Mouse (Mus musculus) neural tube, embryonic 14.5 days (tissue): ENCODE data around the gene Sdc3. TPM values are rescaled to one million over a fixed set of nuclear protein-coding genes. Genes with fewer than 3 reads are reported as not detected.

Experiments
- ATAC-seq: fragments of 200-750 bp; cut with Nextera tagmentation; 2 replicates; pipeline ENCODE4 v1.8.0; 2017; ENCODE audit warnings: low read depth, mild to moderate bottlenecking, moderate TSS enrichment, moderate library complexity
- H3K27ac ChIP-seq: fragments of 300-500 bp; sonication (generic); 2 replicates; pipeline ENCODE4 v1.5.1; 2014; ENCODE audit warnings: low read depth, mild to moderate bottlenecking, control low read depth, low read length, moderate library complexity, mixed read lengths
- H3K27me3 ChIP-seq: fragments of 300-500 bp; sonication (generic); 2 replicates; pipeline ENCODE4 v1.6.1; 2014; ENCODE audit warnings: low read length; ENCODE audit not compliant: control insufficient read depth, insufficient read depth
- H3K36me3 ChIP-seq: fragments of 300-500 bp; sonication (generic); 2 replicates; pipeline ENCODE4 v1.6.1; 2014; ENCODE audit warnings: low read length, mixed read lengths; ENCODE audit not compliant: control insufficient read depth, insufficient read depth
- H3K4me1 ChIP-seq: fragments of 300-500 bp; sonication (generic); 2 replicates; pipeline ENCODE4 v1.6.1; 2014; ENCODE audit warnings: low read length; ENCODE audit not compliant: control insufficient read depth, insufficient read depth
- H3K4me2 ChIP-seq: fragments of 300-500 bp; sonication (generic); 2 replicates; pipeline ENCODE4 v1.6.1; 2014; ENCODE audit warnings: mild to moderate bottlenecking, low read depth, low read length, control low read depth
- H3K4me3 ChIP-seq: fragments of 300-500 bp; sonication (generic); 2 replicates; pipeline ENCODE4 v1.5.1; 2014; ENCODE audit warnings: low read depth, low read length, control low read depth, mixed read lengths
- H3K9ac ChIP-seq: fragments of 300-500 bp; sonication (generic); replicated peaks from 2 replicates; pipeline ENCODE4 v1.6.1; 2014; ENCODE audit warnings: low read depth, mild to moderate bottlenecking, control low read depth, low read length, mixed read lengths
- H3K9me3 ChIP-seq: fragments of 300-500 bp; sonication (generic); 2 replicates; pipeline ENCODE4 v1.6.1; 2016; ENCODE audit warnings: low read length; ENCODE audit not compliant: control insufficient read depth
- WGBS: fragments of 180-500 bp; shearing (Covaris S2); extraction: QIAGEN DNeasy Blood & Tissue Kit; methylation state at CpG from one replicate; pipeline ENCODE4 v1.1.7; 2014; 5-methylcytosine and 5-hydroxymethylcytosine counted together
- polyA plus RNA-seq: library from polyadenylated mRNA; unstranded; fragments of >200 nt; fragmentation: Nextera tagmentation; extraction: Ambion mirVana; gene quantifications from 2 replicates; pipeline ENCODE4 v1.2.1, GENCODE M21; 2014

The Sdc3 gene
- polyA plus RNA-seq, 1 experiment from 2014 or later, result 83.4 TPM

- no peak overlapping the region for H3K27ac ChIP-seq
- peaks cover 10% of the 10 kb centered on the region for H3K36me3 ChIP-seq
- no peaks in the 10 kb centered on the region for H3K9me3 ChIP-seq
- H3K4me1 ChIP-seq, result no peaks in the 10 kb centered on the region
- WGBS, result 33% methylated on average over 4 of the region's 4 CpGs
- no peak overlapping the region for H3K4me3 ChIP-seq
- no peak overlapping the region for H3K9ac ChIP-seq
- no peaks in the 10 kb centered on the region for H3K27me3 ChIP-seq
- H3K4me2 ChIP-seq, result no peak overlapping the region
- ATAC-seq, result no peak
Measured at GRCm38 (mm10) chr4:130784755-130785154, 7.6 kb upstream of the Sdc3 start.

GRCm38 (mm10) chr4:130787530-130787929 is 4.8 kb upstream of the Sdc3 start:
- Histone ChIP-seq H3K4me2 (no peak overlapping the region), H3K9me3 (no peaks in the 10 kb centered on the region)
- WGBS, result 83% methylated on average over 5 of the region's 5 CpGs

GRCm38 (mm10) chr4:130790180-130790579 is 2.2 kb upstream of the Sdc3 start:
- H3K27ac ChIP-seq, result no peak overlapping the region
- ATAC-seq, result peak; percentile 18; the same call in 1 of the 2 replicates
- no peak overlapping the region for H3K4me3 ChIP-seq
- no peak overlapping the region for H3K9ac ChIP-seq
- H3K9me3 ChIP-seq, result no peaks in the 10 kb centered on the region
- 15% methylated on average over 6 of the region's 6 CpGs for WGBS
- H3K4me2 ChIP-seq, result no peak overlapping the region
- H3K27me3 ChIP-seq, result no peaks in the 10 kb centered on the region
- no peaks in the 10 kb centered on the region for H3K36me3 ChIP-seq
- peaks cover 19% of the 10 kb centered on the region for H3K4me1 ChIP-seq

More at GRCm38 (mm10) chr4:130787530-130787929, 4.8 kb upstream of the Sdc3 start:
- Histone ChIP-seq H3K27me3 (no peaks in the 10 kb centered on the region), H3K4me3 (no peak overlapping the region), H3K4me1 (peaks cover 5% of the 10 kb centered on the region; the same call in 1 of the 2 replicates), H3K36me3 (no peaks in the 10 kb centered on the region), H3K9ac (no peak overlapping the region), H3K27ac (no peak overlapping the region)
- no peak for ATAC-seq

- Histone ChIP-seq H3K27me3 (no peaks in the 10 kb centered on the region), H3K27ac (peak overlapping the region; percentile 84), H3K36me3 (no peaks in the 10 kb centered on the region), H3K4me2 (peak overlapping the region; percentile 53), H3K9me3 (no peaks in the 10 kb centered on the region), H3K9ac (peak overlapping the region; percentile 99), H3K4me1 (peaks cover 25% of the 10 kb centered on the region), H3K4me3 (peak overlapping the region; percentile 90)
- peak; percentile 33 for ATAC-seq
- WGBS, result 5% methylated on average over 14 of the region's 19 CpGs
Measured at GRCm38 (mm10) chr4:130791811-130792375, 444 bp upstream of the Sdc3 start.

GRCm38 (mm10) chr4:130793180-130793501 is 804 bp downstream of the Sdc3 start:
- Histone ChIP-seq H3K4me1 (peaks cover 36% of the 10 kb centered on the region), H3K4me2 (peak overlapping the region; percentile 53), H3K4me3 (peak overlapping the region; percentile 90), H3K9me3 (no peaks in the 10 kb centered on the region), H3K36me3 (no peaks in the 10 kb centered on the region), H3K27me3 (no peaks in the 10 kb centered on the region), H3K9ac (peak overlapping the region; percentile 99), H3K27ac (no peak overlapping the region)
- ATAC-seq, result peak; percentile 9; the same call in 1 of the 2 replicates
- WGBS, result 43% methylated on average over 7 of the region's 7 CpGs

- Histone ChIP-seq H3K27me3 (no peaks in the 10 kb centered on the region), H3K4me1 (peaks cover 49% of the 10 kb centered on the region), H3K9me3 (no peaks in the 10 kb centered on the region), H3K9ac (0 out of 2 replicates have a peak overlapping the region, but pooled peaks have one; percentile 18), H3K4me2 (peak overlapping the region; percentile 50), H3K27ac (no peak overlapping the region), H3K4me3 (peak overlapping the region; percentile 23), H3K36me3 (no peaks in the 10 kb centered on the region)
- WGBS, result 45% methylated on average over 4 of the region's 4 CpGs
- no peak for ATAC-seq
Measured at GRCm38 (mm10) chr4:130794771-130795170, 2.4 kb downstream of the Sdc3 start.

- H3K4me3 ChIP-seq, result no peak overlapping the region
- no peaks in the 10 kb centered on the region for H3K36me3 ChIP-seq
- H3K4me2 ChIP-seq, result no peak overlapping the region
- H3K27me3 ChIP-seq, result no peaks in the 10 kb centered on the region
- 91% methylated on average over 6 of the region's 6 CpGs for WGBS
- peaks cover 49% of the 10 kb centered on the region for H3K4me1 ChIP-seq
- H3K9ac ChIP-seq, result no peak overlapping the region
- no peak for ATAC-seq
- H3K27ac ChIP-seq, result no peak overlapping the region
- no peaks in the 10 kb centered on the region for H3K9me3 ChIP-seq
Measured at GRCm38 (mm10) chr4:130795970-130796369, 3.6 kb downstream of the Sdc3 start.

GRCm38 (mm10) chr4:130797201-130798051 is 5.1 kb downstream of the Sdc3 start:
- Histone ChIP-seq H3K9ac (0 out of 2 replicates have a peak overlapping the region, but pooled peaks have one; percentile 11), H3K36me3 (no peaks in the 10 kb centered on the region), H3K27ac (no peak overlapping the region), H3K4me2 (no peak overlapping the region; the same call in 1 of the 2 replicates), H3K9me3 (no peaks in the 10 kb centered on the region), H3K27me3 (no peaks in the 10 kb centered on the region), H3K4me1 (peaks cover 44% of the 10 kb centered on the region), H3K4me3 (no peak overlapping the region)
- ATAC-seq, result no peak
- WGBS, result 40% methylated on average over 14 of the region's 15 CpGs

- Histone ChIP-seq H3K27me3 (no peaks in the 10 kb centered on the region), H3K9ac (no peak overlapping the region), H3K36me3 (no peaks in the 10 kb centered on the region), H3K27ac (no peak overlapping the region), H3K4me1 (peaks cover 42% of the 10 kb centered on the region), H3K4me2 (no peak overlapping the region), H3K4me3 (no peak overlapping the region), H3K9me3 (no peaks in the 10 kb centered on the region)
- WGBS, result 58% methylated on average over 1 of the region's 1 CpGs
- no peak for ATAC-seq
Measured at GRCm38 (mm10) chr4:130798416-130798815, 6.1 kb downstream of the Sdc3 start.
